ENCODE assay signal across 20 mouse cellular contexts in genomic region chr15:88768537-88768936, GRCm38 (mm10). TPM values are rescaled to one million over a fixed set of nuclear protein-coding genes. Genes with fewer than 3 reads are reported as not detected.
A peak's percentile ranks its signal among the peaks of the same experiment; 100 is the strongest.
DNase-seq lines count a peak whose midpoint lies in the region; ATAC-seq lines count a peak whose summit lies in the region.
"Had no signal": no experiment of that assay in that cellular context is flagged by ENCODE, and none has a peak within 500 bp of the region (broad histone marks: within the 10 kb centered on the region; RNA-seq: fewer than 3 reads in every experiment).

No protein-coding gene starts in this region.

- H3K27me3 ChIP-seq in kidney, embryonic 16.5 days (ENCODE audit: insufficient read depth, low read length), result no peaks in the 10 kb centered on the region
- H3K27me3 ChIP-seq in liver, embryonic 13.5 days, result no peaks in the 10 kb centered on the region
- no peaks in the 10 kb centered on the region for H3K27me3 ChIP-seq in liver, embryonic 16.5 days (ENCODE audit: control insufficient read depth, insufficient read depth, low read depth, low read length)
- H3K27me3 ChIP-seq in stomach, embryonic 16.5 days (ENCODE audit: control insufficient read depth, insufficient read depth, low read length), result no peaks in the 10 kb centered on the region
- H3K27me3 ChIP-seq: embryonic facial prominence, embryonic 12.5 days; forebrain, embryonic 12.5 days had no signal

- 59% methylated on average over 1 of the region's 1 CpGs for WGBS in kidney, embryonic 16.5 days
- WGBS in liver, embryonic 13.5 days (ENCODE audit: insufficient replicate concordance), result 67% methylated on average over 1 of the region's 1 CpGs
- 68% methylated on average over 1 of the region's 1 CpGs for WGBS in liver, embryonic 16.5 days (ENCODE audit: insufficient replicate concordance)
- WGBS in stomach, embryonic 16.5 days, result 58% methylated on average over 1 of the region's 1 CpGs

- DNase-seq in kidney, postnatal 4 days, result no peak
- DNase-seq in liver, embryonic 13.5 days, result no peak
- no peak for DNase-seq in liver
- DNase-seq in cerebellum, postnatal 25 days, result no peak
- no peak for DNase-seq in adrenal gland, postnatal 4 days (ENCODE audit: low spot score in 2 of 2)
- DNase-seq: adrenal gland, adult 8-10 months; adrenal gland, postnatal 36 days; cerebellum, adult 11 months; cerebellum, adult 8-10 months; cerebellum, postnatal 14 days; gastrocnemius, postnatal 10 days; heart, adult 2 months had no signal

- peaks cover 4% of the 10 kb centered on the region; the same call in 1 of the 2 replicates for H3K4me1 ChIP-seq in kidney, embryonic 16.5 days (ENCODE audit: insufficient read depth, low read length)
- peaks cover 15% of the 10 kb centered on the region for H3K4me1 ChIP-seq in liver, embryonic 13.5 days (replicated peaks)
- H3K4me1 ChIP-seq in liver, embryonic 16.5 days (ENCODE audit: control insufficient read depth, low read depth, low read length), result peaks cover 2% of the 10 kb centered on the region; the same call in 1 of the 2 replicates
- no peaks in the 10 kb centered on the region for H3K4me1 ChIP-seq in stomach, embryonic 16.5 days (ENCODE audit: control insufficient read depth, insufficient read depth, low read length)
- H3K4me1 ChIP-seq: embryonic facial prominence, embryonic 12.5 days; forebrain, embryonic 12.5 days; hindbrain, embryonic 10.5 days had no signal

- peak overlapping the region; percentile 79 for H3K27ac ChIP-seq in kidney, embryonic 16.5 days (ENCODE audit: low read length)
- peak overlapping the region; percentile 62 for H3K27ac ChIP-seq in liver, embryonic 13.5 days
- H3K27ac ChIP-seq in liver, embryonic 16.5 days (ENCODE audit: low read length), result peak overlapping the region; percentile 69
- H3K27ac ChIP-seq in stomach, embryonic 16.5 days (ENCODE audit: low read length), result peak overlapping the region; percentile 28
- H3K27ac ChIP-seq: embryonic facial prominence, embryonic 12.5 days; forebrain, embryonic 12.5 days; heart, adult 2 months; hindbrain, embryonic 10.5 days had no signal

- H3K9me3 ChIP-seq in kidney, embryonic 16.5 days (ENCODE audit: low read length), result no peaks in the 10 kb centered on the region
- no peaks in the 10 kb centered on the region for H3K9me3 ChIP-seq in liver, embryonic 13.5 days (replicated peaks)
- no peaks in the 10 kb centered on the region for H3K9me3 ChIP-seq in liver, embryonic 16.5 days (replicated peaks; ENCODE audit: control insufficient read depth, low read length)
- H3K9me3 ChIP-seq in stomach, embryonic 16.5 days (replicated peaks; ENCODE audit: control insufficient read depth, low read length), result no peaks in the 10 kb centered on the region
- H3K9me3 ChIP-seq: embryonic facial prominence, embryonic 12.5 days; forebrain, embryonic 12.5 days had no signal

- H3K9ac ChIP-seq in kidney, embryonic 16.5 days (replicated peaks; ENCODE audit: low read length), result no peak overlapping the region
- no peak overlapping the region for H3K9ac ChIP-seq in liver, embryonic 13.5 days
- H3K9ac ChIP-seq in liver, embryonic 16.5 days (ENCODE audit: low read depth, low read length), result no peak overlapping the region
- no peak overlapping the region for H3K9ac ChIP-seq in stomach, embryonic 16.5 days (ENCODE audit: low read length)
- H3K9ac ChIP-seq: embryonic facial prominence, embryonic 12.5 days; forebrain, embryonic 12.5 days had no signal

- peak; percentile 39; the same call in 1 of the 2 replicates for ATAC-seq in kidney, embryonic 16.5 days (ENCODE audit: low FRiP score, low TSS enrichment)
- ATAC-seq in liver, embryonic 13.5 days (ENCODE audit: low read depth), result no peak
- ATAC-seq in liver, embryonic 16.5 days (ENCODE audit: low read depth), result peak; percentile 64
- no peak for ATAC-seq in stomach, embryonic 16.5 days (ENCODE audit: insufficient read depth, low FRiP score)
- ATAC-seq: forebrain, embryonic 16.5 days had no signal

- H3K36me3 ChIP-seq in kidney, embryonic 16.5 days (ENCODE audit: insufficient read depth, low read length), result peaks cover 31% of the 10 kb centered on the region
- H3K36me3 ChIP-seq in liver, embryonic 13.5 days, result peaks cover 62% of the 10 kb centered on the region
- H3K36me3 ChIP-seq in liver, embryonic 16.5 days (ENCODE audit: control insufficient read depth, insufficient read depth), result peaks cover 9% of the 10 kb centered on the region
- H3K36me3 ChIP-seq in stomach, embryonic 16.5 days (ENCODE audit: control insufficient read depth, insufficient read depth, low read length), result peaks cover 12% of the 10 kb centered on the region

- H3K4me3 ChIP-seq in kidney, embryonic 16.5 days (ENCODE audit: low read length), result no peak overlapping the region
- H3K4me3 ChIP-seq in liver, embryonic 13.5 days (replicated peaks), result no peak overlapping the region
- no peak overlapping the region for H3K4me3 ChIP-seq in liver, embryonic 16.5 days (ENCODE audit: low read depth, low read length)
- H3K4me3 ChIP-seq in stomach, embryonic 16.5 days (replicated peaks; ENCODE audit: low read length), result no peak overlapping the region
- H3K4me3 ChIP-seq: embryonic facial prominence, embryonic 12.5 days; forebrain, embryonic 12.5 days; heart, adult 2 months; hindbrain, embryonic 10.5 days had no signal

- H3K4me2 ChIP-seq in kidney, embryonic 16.5 days (replicated peaks; ENCODE audit: low read depth, low read length), result no peak overlapping the region
- H3K4me2 ChIP-seq in liver, embryonic 13.5 days, result no peak overlapping the region
- no peak overlapping the region for H3K4me2 ChIP-seq in liver, embryonic 16.5 days (ENCODE audit: low read depth, low read length)
- no peak overlapping the region for H3K4me2 ChIP-seq in stomach, embryonic 16.5 days (ENCODE audit: low read depth, low read length)
- H3K4me2 ChIP-seq: embryonic facial prominence, embryonic 12.5 days; forebrain, embryonic 12.5 days; heart, embryonic 11.5 days had no signal

RNA-seq across cellular contexts. Expression of gene Zbed4, which starts 17.1 kb away (rescaled TPM):
- 22.0 and 23.1 TPM in 2 replicates for polyA plus RNA-seq in kidney, embryonic 16.5 days (2015; fragmentation: Nextera tagmentation; extraction: Ambion mirVana)
- polyA plus RNA-seq in liver, embryonic 13.5 days (2015; fragmentation: Nextera tagmentation; extraction: Ambion mirVana), result 10.5 and 13.3 TPM in 2 replicates
- 10.0 and 10.2 TPM in 2 replicates for polyA plus RNA-seq in liver, embryonic 16.5 days (2015; fragmentation: Nextera tagmentation; extraction: Ambion mirVana)
- 14.1 and 15.3 TPM in 2 replicates for polyA plus RNA-seq in stomach, embryonic 16.5 days (2015; fragmentation: Nextera tagmentation; extraction: Ambion mirVana)
- total RNA-seq in adrenal gland, postnatal 4 days (2021), result 10 to 100 TPM; 11.9 to 15.1 TPM

RNA-seq across cellular contexts. Expression of gene Brd1, which starts 34.5 kb away (rescaled TPM):
- 19.1 and 21.1 TPM in 2 replicates for polyA plus RNA-seq in kidney, embryonic 16.5 days (2015; fragmentation: Nextera tagmentation; extraction: Ambion mirVana)
- polyA plus RNA-seq in liver, embryonic 13.5 days (2015; fragmentation: Nextera tagmentation; extraction: Ambion mirVana), result 5.5 and 6.0 TPM in 2 replicates
- polyA plus RNA-seq in liver, embryonic 16.5 days (2015; fragmentation: Nextera tagmentation; extraction: Ambion mirVana), result 6.1 and 7.0 TPM in 2 replicates
- polyA plus RNA-seq in stomach, embryonic 16.5 days (2015; fragmentation: Nextera tagmentation; extraction: Ambion mirVana), result 18.6 and 20.3 TPM in 2 replicates
- 10 to 100 TPM; 68.8 to 77.0 TPM for total RNA-seq in adrenal gland, postnatal 4 days (2021)

RNA-seq across cellular contexts. Expression of gene Alg12, which starts 50.6 kb away (rescaled TPM):
- polyA plus RNA-seq in kidney, embryonic 16.5 days (2015; fragmentation: Nextera tagmentation; extraction: Ambion mirVana), result 15.7 and 16.9 TPM in 2 replicates
- polyA plus RNA-seq in liver, embryonic 13.5 days (2015; fragmentation: Nextera tagmentation; extraction: Ambion mirVana), result 5.6 and 6.3 TPM in 2 replicates
- polyA plus RNA-seq in liver, embryonic 16.5 days (2015; fragmentation: Nextera tagmentation; extraction: Ambion mirVana), result 5.5 and 6.0 TPM in 2 replicates
- polyA plus RNA-seq in stomach, embryonic 16.5 days (2015; fragmentation: Nextera tagmentation; extraction: Ambion mirVana), result 13.1 and 14.0 TPM in 2 replicates
- total RNA-seq in adrenal gland, postnatal 4 days (2021), result 10 to 100 TPM; 15.8 to 16.6 TPM

RNA-seq across cellular contexts. Expression of gene Creld2, which starts 50.9 kb away (rescaled TPM):
- polyA plus RNA-seq in kidney, embryonic 16.5 days (2015; fragmentation: Nextera tagmentation; extraction: Ambion mirVana), result 118 and 133 TPM in 2 replicates
- 49.6 and 55.4 TPM in 2 replicates for polyA plus RNA-seq in liver, embryonic 13.5 days (2015; fragmentation: Nextera tagmentation; extraction: Ambion mirVana)
- 39.7 TPM in 2 replicates for polyA plus RNA-seq in liver, embryonic 16.5 days (2015; fragmentation: Nextera tagmentation; extraction: Ambion mirVana)
- polyA plus RNA-seq in stomach, embryonic 16.5 days (2015; fragmentation: Nextera tagmentation; extraction: Ambion mirVana), result 105 and 128 TPM in 2 replicates
- 10 to 100 TPM; 28.0 to 36.1 TPM for total RNA-seq in adrenal gland, postnatal 4 days (2021)

Comparison
In these comparisons a context has a peak if more than half of its experiments do, and no peak if none do; other contexts are left out.
1. ATAC-seq: peak in kidney, embryonic 16.5 days (single experiment) and liver, embryonic 16.5 days (single experiment); none in liver, embryonic 13.5 days (single experiment) and stomach, embryonic 16.5 days (single experiment).
2. H3K27ac ChIP-seq: peak in every context shown above with its lines; median percentile 79 in kidney, embryonic 16.5 days; 69 in liver, embryonic 16.5 days; 62 in liver, embryonic 13.5 days; 28 in stomach, embryonic 16.5 days.